Mouse (Mus musculus) hindbrain, embryonic 11.5 days (tissue): ENCODE measurements around the gene Tnfaip1. TPM values are rescaled to one million over a fixed set of nuclear protein-coding genes. Genes with fewer than 3 reads are reported as not detected.

Source experiments
- ATAC-seq: fragments of 200-750 bp; cut with Nextera tagmentation; 2 replicates; pipeline ENCODE4 v1.8.0; 2017; ENCODE audit warnings: mild to moderate bottlenecking, moderate TSS enrichment, moderate library complexity; ENCODE audit not compliant: low FRiP score
- DNase-seq: peaks from one replicate; pipeline ENCODE4 v3.0.0-alpha.2; 2015; ENCODE audit warnings: low spot score
- H3K27ac ChIP-seq: fragments of 300-500 bp; sonication (generic); 2 replicates; pipeline ENCODE4 v1.5.1; 2014; ENCODE audit warnings: mild to moderate bottlenecking, low read depth, low read length
- H3K27me3 ChIP-seq: fragments of 300-500 bp; sonication (generic); 2 replicates; pipeline ENCODE4 v1.6.1; 2014; ENCODE audit warnings: mild to moderate bottlenecking, low read length, moderate library complexity, mixed read lengths; ENCODE audit not compliant: control insufficient read depth, insufficient read depth
- H3K36me3 ChIP-seq: fragments of 300-500 bp; sonication (generic); 2 replicates; pipeline ENCODE4 v1.6.1; 2014; ENCODE audit warnings: mild to moderate bottlenecking, low read length, moderate library complexity, mixed read lengths; ENCODE audit not compliant: control insufficient read depth, insufficient read depth
- H3K4me1 ChIP-seq: fragments of 300-500 bp; sonication (generic); replicated peaks from 2 replicates; pipeline ENCODE4 v1.6.1; 2014; ENCODE audit warnings: low read length, mixed read lengths; ENCODE audit not compliant: control insufficient read depth, insufficient read depth
- H3K4me2 ChIP-seq: fragments of 300-500 bp; sonication (generic); replicated peaks from 2 replicates; pipeline ENCODE4 v1.6.1; 2014; ENCODE audit warnings: mild to moderate bottlenecking, low read depth, low read length
- H3K4me3 ChIP-seq: fragments of 300-500 bp; sonication (generic); 2 replicates; pipeline ENCODE4 v1.5.1; 2014; ENCODE audit warnings: low read depth, low read length
- H3K9ac ChIP-seq: fragments of 300-500 bp; sonication (generic); 2 replicates; pipeline ENCODE4 v1.6.1; 2014; ENCODE audit warnings: low read depth, low read length
- H3K9me3 ChIP-seq: fragments of 300-500 bp; sonication (generic); 2 replicates; pipeline ENCODE4 v1.6.1; 2016; ENCODE audit warnings: low read length; ENCODE audit not compliant: control insufficient read depth
- WGBS: fragments of 180-500 bp; shearing (Covaris S2); extraction: QIAGEN DNeasy Blood & Tissue Kit; methylation state at CpG from one replicate; pipeline ENCODE4 v1.1.7; 2014; 5-methylcytosine and 5-hydroxymethylcytosine counted together
- polyA plus RNA-seq: library from polyadenylated mRNA; unstranded; fragments of >200 nt; fragmentation: Nextera tagmentation; extraction: Ambion mirVana; gene quantifications from 2 replicates; pipeline ENCODE4 v1.2.1, GENCODE M21; 2014

Gene Tnfaip1
- polyA plus RNA-seq, 1 experiment from 2014 or later, result 63.3 TPM

GRCm38 (mm10) chr11:78515549-78516325, 20.4 kb downstream of the Tnfaip1 start:
- Histone ChIP-seq H3K4me3 (no peak overlapping the region), H3K4me1 (no peaks in the 10 kb centered on the region), H3K9me3 (no peaks in the 10 kb centered on the region), H3K9ac (no peak overlapping the region), H3K4me2 (no peak overlapping the region), H3K36me3 (peaks cover 12% of the 10 kb centered on the region; the same call in 1 of the 2 replicates), H3K27ac (no peak overlapping the region), H3K27me3 (no peaks in the 10 kb centered on the region)
- WGBS, result 59% methylated on average over 2 of the region's 2 CpGs
- DNase-seq, result no peak
- no peak for ATAC-seq

- ATAC-seq (no peak), DNase-seq (no peak)
- peak overlapping the region; percentile 94; the same call in 1 of the 2 replicates for H3K4me3 ChIP-seq
- WGBS, result 91% methylated on average over 3 of the region's 3 CpGs
- no peaks in the 10 kb centered on the region for H3K9me3 ChIP-seq
- H3K4me1 ChIP-seq, result no peaks in the 10 kb centered on the region
- no peaks in the 10 kb centered on the region for H3K27me3 ChIP-seq
- peak overlapping the region; percentile 95 for H3K9ac ChIP-seq
- H3K36me3 ChIP-seq, result peaks cover 11% of the 10 kb centered on the region
- H3K4me2 ChIP-seq, result peak overlapping the region; percentile 89; the same call in 1 of the 2 replicates
- H3K27ac ChIP-seq, result no peak overlapping the region
These were observed 22.9 kb downstream of the Tnfaip1 start for GRCm38 (mm10) chr11:78513106-78513790.

GRCm38 (mm10) chr11:78512025-78512957, 23.8 kb downstream of the Tnfaip1 start, which contains the start of the genes Tmem199 and Poldip2:
Tmem199 (minus strand) TSS chr11:78512172.
Poldip2 (plus strand) TSS chr11:78512193.
- Histone ChIP-seq H3K4me1 (no peaks in the 10 kb centered on the region), H3K27me3 (no peaks in the 10 kb centered on the region), H3K27ac (peak within 1 kb of the TSS; percentile 74), H3K4me2 (peak within 1 kb of the TSS; percentile 89), H3K36me3 (peaks cover 10% of the 10 kb centered on the region), H3K4me3 (peak within 1 kb of the TSS; percentile 94), H3K9ac (peak within 1 kb of the TSS; percentile 95), H3K9me3 (no peaks in the 10 kb centered on the region)
- DNase-seq (peak; percentile 96), ATAC-seq (peak; percentile 95)
- 1% methylated on average over 66 of the region's 67 CpGs for WGBS

GRCm38 (mm10) chr11:78509148-78509547, 27.0 kb downstream of the Tnfaip1 start:
- WGBS, result 78% methylated on average over 5 of the region's 5 CpGs
- no peak overlapping the region for H3K27ac ChIP-seq
- DNase-seq, result no peak
- H3K9me3 ChIP-seq, result no peaks in the 10 kb centered on the region
- no peak overlapping the region for H3K9ac ChIP-seq
- H3K4me3 ChIP-seq, result no peak overlapping the region
- no peaks in the 10 kb centered on the region for H3K27me3 ChIP-seq
- H3K36me3 ChIP-seq, result peaks cover 7% of the 10 kb centered on the region; the same call in 1 of the 2 replicates
- ATAC-seq, result no peak
- H3K4me1 ChIP-seq, result no peaks in the 10 kb centered on the region
- no peak overlapping the region for H3K4me2 ChIP-seq

GRCm38 (mm10) chr11:78505430-78505829, 30.7 kb downstream of the Tnfaip1 start:
- H3K9me3 ChIP-seq, result no peaks in the 10 kb centered on the region
- no peaks in the 10 kb centered on the region for H3K27me3 ChIP-seq
- WGBS, result 78% methylated on average over 3 of the region's 3 CpGs
- peaks cover 7% of the 10 kb centered on the region; the same call in 1 of the 2 replicates for H3K36me3 ChIP-seq
- H3K9ac ChIP-seq, result no peak overlapping the region
- H3K4me3 ChIP-seq, result no peak overlapping the region
- DNase-seq, result no peak
- H3K4me1 ChIP-seq, result no peaks in the 10 kb centered on the region
- H3K27ac ChIP-seq, result no peak overlapping the region
- H3K4me2 ChIP-seq, result no peak overlapping the region
- ATAC-seq, result no peak

- Histone ChIP-seq H3K9ac (no peak within 1 kb of the TSS), H3K9me3 (no peaks in the 10 kb centered on the region), H3K4me2 (no peak within 1 kb of the TSS), H3K36me3 (peaks cover 4% of the 10 kb centered on the region; the same call in 1 of the 2 replicates), H3K4me3 (no peak within 1 kb of the TSS), H3K4me1 (no peaks in the 10 kb centered on the region), H3K27ac (no peak within 1 kb of the TSS), H3K27me3 (no peaks in the 10 kb centered on the region)
- ATAC-seq (no peak), DNase-seq (no peak)
- WGBS, result 71% methylated on average over 7 of the region's 7 CpGs
These were observed 33.1 kb downstream of the Tnfaip1 start, which contains the start of gene Sebox for GRCm38 (mm10) chr11:78502909-78503650. Sebox (plus strand) TSS chr11:78503447.

- no peaks in the 10 kb centered on the region for H3K36me3 ChIP-seq
- no peak overlapping the region for H3K4me2 ChIP-seq
- H3K9me3 ChIP-seq, result no peaks in the 10 kb centered on the region
- no peak overlapping the region for H3K4me3 ChIP-seq
- no peaks in the 10 kb centered on the region for H3K4me1 ChIP-seq
- WGBS, result 83% methylated on average over 20 of the region's 20 CpGs
- no peak overlapping the region for H3K27ac ChIP-seq
- H3K9ac ChIP-seq, result no peak overlapping the region
- DNase-seq (no peak), ATAC-seq (no peak)
- peaks cover under 1% of the 10 kb centered on the region; the same call in 1 of the 2 replicates for H3K27me3 ChIP-seq
These were observed 34.6 kb downstream of the Tnfaip1 start for GRCm38 (mm10) chr11:78501529-78501928.
